Mouse (Mus musculus) midbrain, embryonic 12.5 days (tissue): Measurements from ENCODE around the gene Pih1d1. TPM values are rescaled to one million over a fixed set of nuclear protein-coding genes. Genes with fewer than 3 reads are reported as not detected.

Experiments
- ATAC-seq: fragments of 200-750 bp; cut with Nextera tagmentation; 2 replicates; pipeline ENCODE4 v1.8.0; 2017; ENCODE audit warnings: low read depth, moderate TSS enrichment, moderate library complexity; ENCODE audit not compliant: low FRiP score
- H3K27ac ChIP-seq: fragments of 300-500 bp; sonication (generic); replicated peaks from 2 replicates; pipeline ENCODE4 v1.5.1; 2016; ENCODE audit warnings: mild to moderate bottlenecking
- H3K27me3 ChIP-seq: fragments of 300-500 bp; sonication (generic); 2 replicates; pipeline ENCODE4 v1.6.1; 2016; ENCODE audit warnings: mild to moderate bottlenecking
- H3K36me3 ChIP-seq: fragments of 300-500 bp; sonication (generic); 2 replicates; pipeline ENCODE4 v1.6.1; 2016
- H3K4me1 ChIP-seq: fragments of 300-500 bp; sonication (generic); 2 replicates; pipeline ENCODE4 v1.6.1; 2016
- H3K4me2 ChIP-seq: fragments of 300-500 bp; sonication (generic); replicated peaks from 2 replicates; pipeline ENCODE4 v1.6.1; 2016; ENCODE audit warnings: mild to moderate bottlenecking, moderate library complexity
- H3K4me3 ChIP-seq: fragments of 300-500 bp; sonication (generic); 2 replicates; pipeline ENCODE4 v1.5.1; 2016; ENCODE audit warnings: mild to moderate bottlenecking
- H3K9ac ChIP-seq: fragments of 300-500 bp; sonication (generic); replicated peaks from 2 replicates; pipeline ENCODE4 v1.6.1; 2016; ENCODE audit warnings: mild to moderate bottlenecking, moderate library complexity
- H3K9me3 ChIP-seq: fragments of 300-500 bp; sonication (generic); 2 replicates; pipeline ENCODE4 v1.6.1; 2016; ENCODE audit warnings: mild to moderate bottlenecking
- WGBS: fragments of 180-500 bp; shearing (Covaris S2); methylation state at CpG from one replicate; pipeline ENCODE4 v1.1.7; 2016; 5-methylcytosine and 5-hydroxymethylcytosine counted together
- polyA plus RNA-seq: library from polyadenylated mRNA; unstranded; fragments of >200 nt; fragmentation: Nextera tagmentation; extraction: Ambion mirVana; gene quantifications from 2 replicates; pipeline ENCODE4 v1.2.1, GENCODE M21; 2016

Gene Pih1d1
- polyA plus RNA-seq, 1 experiment from 2014 or later, result 103 TPM

GRCm38 (mm10) chr7:45190186-45190585, 36.1 kb downstream of the Pih1d1 start:
- Histone ChIP-seq H3K4me3 (no peak overlapping the region), H3K27ac (no peak overlapping the region), H3K4me2 (no peak overlapping the region), H3K27me3 (peaks cover 63% of the 10 kb centered on the region), H3K4me1 (peaks cover 4% of the 10 kb centered on the region; the same call in 1 of the 2 replicates), H3K36me3 (no peaks in the 10 kb centered on the region), H3K9ac (no peak overlapping the region), H3K9me3 (no peaks in the 10 kb centered on the region)
- no peak for ATAC-seq
- 95% methylated on average over 6 of the region's 6 CpGs for WGBS

GRCm38 (mm10) chr7:45191161-45191560, 37.1 kb downstream of the Pih1d1 start:
- H3K9me3 ChIP-seq, result no peaks in the 10 kb centered on the region
- WGBS, result 82% methylated on average over 2 of the region's 2 CpGs
- no peak overlapping the region for H3K4me2 ChIP-seq
- no peaks in the 10 kb centered on the region for H3K36me3 ChIP-seq
- no peak for ATAC-seq
- no peak overlapping the region for H3K4me3 ChIP-seq
- no peak overlapping the region for H3K9ac ChIP-seq
- H3K27me3 ChIP-seq, result peaks cover 53% of the 10 kb centered on the region
- H3K27ac ChIP-seq, result no peak overlapping the region
- H3K4me1 ChIP-seq, result peaks cover 4% of the 10 kb centered on the region; the same call in 1 of the 2 replicates

- Histone ChIP-seq H3K9ac (no peak overlapping the region), H3K9me3 (no peaks in the 10 kb centered on the region), H3K4me2 (no peak overlapping the region), H3K36me3 (no peaks in the 10 kb centered on the region), H3K27ac (no peak overlapping the region), H3K27me3 (peaks cover 46% of the 10 kb centered on the region), H3K4me3 (no peak overlapping the region), H3K4me1 (peaks cover 4% of the 10 kb centered on the region; the same call in 1 of the 2 replicates)
- WGBS, result 33% methylated on average over 8 of the region's 8 CpGs
- no peak for ATAC-seq
Observed at GRCm38 (mm10) chr7:45191803-45192363, 37.8 kb downstream of the Pih1d1 start.

- Histone ChIP-seq H3K9me3 (no peaks in the 10 kb centered on the region), H3K4me1 (peaks cover 7% of the 10 kb centered on the region; the same call in 1 of the 2 replicates), H3K27me3 (peaks cover 46% of the 10 kb centered on the region), H3K27ac (no peak overlapping the region), H3K36me3 (no peaks in the 10 kb centered on the region), H3K4me3 (no peak overlapping the region), H3K9ac (no peak overlapping the region; the same call in 1 of the 2 replicates), H3K4me2 (no peak overlapping the region)
- 78% methylated on average over 7 of the region's 7 CpGs for WGBS
- ATAC-seq, result no peak
Observed at GRCm38 (mm10) chr7:45192585-45193310, 38.6 kb downstream of the Pih1d1 start.

GRCm38 (mm10) chr7:45193406-45193805, 39.3 kb downstream of the Pih1d1 start:
- no peaks in the 10 kb centered on the region for H3K36me3 ChIP-seq

GRCm38 (mm10) chr7:45193871-45194785, 40.0 kb downstream of the Pih1d1 start:
- Histone ChIP-seq H3K36me3 (no peaks in the 10 kb centered on the region), H3K4me2 (no peak overlapping the region), H3K27ac (no peak overlapping the region), H3K4me1 (peaks cover 11% of the 10 kb centered on the region; the same call in 1 of the 2 replicates), H3K9ac (no peak overlapping the region), H3K9me3 (no peaks in the 10 kb centered on the region), H3K4me3 (no peak overlapping the region), H3K27me3 (peaks cover 33% of the 10 kb centered on the region)
- WGBS, result 76% methylated on average over 17 of the region's 17 CpGs
- no peak for ATAC-seq

More at GRCm38 (mm10) chr7:45193406-45193805, 39.3 kb downstream of the Pih1d1 start:
- no peak overlapping the region for H3K9ac ChIP-seq
- 57% methylated on average over 5 of the region's 5 CpGs for WGBS
- H3K9me3 ChIP-seq, result no peaks in the 10 kb centered on the region
- no peak overlapping the region for H3K27ac ChIP-seq
- no peak for ATAC-seq
- no peak overlapping the region for H3K4me3 ChIP-seq
- H3K4me1 ChIP-seq, result peaks cover 11% of the 10 kb centered on the region; the same call in 1 of the 2 replicates
- H3K27me3 ChIP-seq, result peaks cover 39% of the 10 kb centered on the region
- H3K4me2 ChIP-seq, result no peak overlapping the region

- 62% methylated on average over 13 of the region's 13 CpGs for WGBS
- Histone ChIP-seq H3K36me3 (no peaks in the 10 kb centered on the region), H3K9ac (no peak overlapping the region), H3K4me2 (no peak overlapping the region), H3K4me1 (peaks cover 11% of the 10 kb centered on the region; the same call in 1 of the 2 replicates), H3K27me3 (peaks cover 25% of the 10 kb centered on the region), H3K4me3 (no peak overlapping the region), H3K27ac (no peak overlapping the region), H3K9me3 (no peaks in the 10 kb centered on the region)
- no peak for ATAC-seq
Observed at GRCm38 (mm10) chr7:45195341-45196175, 41.5 kb downstream of the Pih1d1 start.

GRCm38 (mm10) chr7:45196176-45196535, 42.1 kb downstream of the Pih1d1 start:
- H3K9me3 ChIP-seq, result no peaks in the 10 kb centered on the region
- no peak overlapping the region for H3K27ac ChIP-seq
- no peak overlapping the region for H3K9ac ChIP-seq
- no peak overlapping the region for H3K4me2 ChIP-seq
- peaks cover 20% of the 10 kb centered on the region for H3K27me3 ChIP-seq
- WGBS, result 85% methylated on average over 4 of the region's 4 CpGs
- no peak for ATAC-seq
- H3K4me1 ChIP-seq, result peaks cover 11% of the 10 kb centered on the region; the same call in 1 of the 2 replicates
- no peak overlapping the region for H3K4me3 ChIP-seq
- no peaks in the 10 kb centered on the region for H3K36me3 ChIP-seq

GRCm38 (mm10) chr7:45196994-45197393, 42.9 kb downstream of the Pih1d1 start:
- ATAC-seq, result no peak
- Histone ChIP-seq H3K36me3 (no peaks in the 10 kb centered on the region), H3K9ac (no peak overlapping the region), H3K4me1 (peaks cover 8% of the 10 kb centered on the region; the same call in 1 of the 2 replicates), H3K4me3 (no peak overlapping the region), H3K4me2 (no peak overlapping the region), H3K27ac (no peak overlapping the region), H3K27me3 (peaks cover 12% of the 10 kb centered on the region; the same call in 1 of the 2 replicates), H3K9me3 (no peaks in the 10 kb centered on the region)
- 69% methylated on average over 5 of the region's 5 CpGs for WGBS

GRCm38 (mm10) chr7:45198435-45198834, 44.3 kb downstream of the Pih1d1 start:
- H3K4me2 ChIP-seq, result no peak overlapping the region
- H3K27me3 ChIP-seq, result peaks cover 24% of the 10 kb centered on the region
- H3K9ac ChIP-seq, result no peak overlapping the region
- no peak overlapping the region for H3K27ac ChIP-seq
- no peak overlapping the region for H3K4me3 ChIP-seq
- WGBS, result 16% methylated on average over 5 of the region's 5 CpGs
- H3K9me3 ChIP-seq, result no peaks in the 10 kb centered on the region
- no peaks in the 10 kb centered on the region for H3K36me3 ChIP-seq
- ATAC-seq, result peak; percentile 48; the same call in 1 of the 2 replicates
- peaks cover 8% of the 10 kb centered on the region; the same call in 1 of the 2 replicates for H3K4me1 ChIP-seq

GRCm38 (mm10) chr7:45198961-45199360, 44.9 kb downstream of the Pih1d1 start:
- ATAC-seq, result no peak
- Histone ChIP-seq H3K4me1 (peaks cover 8% of the 10 kb centered on the region; the same call in 1 of the 2 replicates), H3K4me3 (no peak overlapping the region), H3K4me2 (no peak overlapping the region), H3K9me3 (no peaks in the 10 kb centered on the region), H3K27me3 (peaks cover 30% of the 10 kb centered on the region), H3K27ac (no peak overlapping the region), H3K9ac (no peak overlapping the region), H3K36me3 (no peaks in the 10 kb centered on the region)
- WGBS, result 84% methylated on average over 11 of the region's 11 CpGs
